Mouse (Mus musculus): ENCODE measurements around the gene Iqcj.

DNA sequence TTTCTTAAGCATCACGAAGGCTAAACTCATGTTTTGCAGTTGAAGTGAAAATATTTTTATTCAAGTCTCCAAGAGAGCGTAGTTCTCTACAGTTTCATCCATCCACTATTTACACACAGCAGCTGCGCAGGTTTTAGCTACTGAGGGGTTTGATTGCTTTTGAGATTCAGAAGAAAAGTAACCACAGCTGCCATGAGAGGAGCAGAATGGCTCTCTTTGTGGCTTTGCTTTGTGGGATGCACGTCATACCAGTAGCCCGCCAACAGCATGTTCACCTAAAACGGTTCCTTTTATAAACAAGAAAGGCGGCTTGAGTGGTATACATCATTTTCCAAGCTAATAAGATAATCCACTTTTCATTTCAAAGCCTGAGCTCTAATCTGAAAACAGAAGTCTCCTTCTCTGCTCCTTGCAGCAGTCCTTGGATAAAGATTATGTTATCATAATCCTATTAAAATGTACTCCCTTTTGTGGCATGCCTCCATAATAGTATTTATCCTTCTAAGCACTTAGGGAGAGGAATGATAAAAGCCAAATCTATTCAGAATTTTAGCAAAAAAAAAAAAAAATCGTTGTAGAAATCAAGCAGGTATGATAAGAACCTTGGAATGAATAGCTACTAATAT lies 26.7 kb downstream of the Iqcj start:
- TF ChIP-seq POLR2A (IDR thresholded peaks at IDR 0.05; ENCODE audit: low read depth, low read length) = no peak
- no peak for TF ChIP-seq CTCF (IDR thresholded peaks at IDR 0.05; ENCODE audit: extremely low read depth, insufficient read length, insufficient replicate concordance, low read depth, low read length)
